Mouse (Mus musculus) forebrain, postnatal 0 days (tissue): Measurements from ENCODE around the gene Prph. TPM values are rescaled to one million over a fixed set of nuclear protein-coding genes. Genes with fewer than 3 reads are reported as not detected.

ENCODE experiments used
- ATAC-seq: fragments of 200-750 bp; cut with Nextera tagmentation; 2 replicates; pipeline ENCODE4 v1.8.0; 2017; ENCODE audit warnings: mild to moderate bottlenecking, moderate library complexity
- DNase-seq: peaks from one replicate; pipeline ENCODE4 v3.0.0-alpha.2; 2015
- H3K27ac ChIP-seq: fragments of 300-500 bp; sonication (generic); 2 replicates; pipeline ENCODE4 v1.5.1; 2014; ENCODE audit warnings: low read depth, mild to moderate bottlenecking, antibody characterized with exemption, low read length, moderate library complexity, mixed read lengths
- H3K27me3 ChIP-seq: fragments of 300-500 bp; sonication (generic); 2 replicates; pipeline ENCODE4 v1.6.1; 2014; ENCODE audit warnings: mild to moderate bottlenecking, low read length, mixed read lengths; ENCODE audit not compliant: insufficient read depth
- H3K36me3 ChIP-seq: fragments of 300-500 bp; sonication (generic); 2 replicates; pipeline ENCODE4 v1.6.1; 2014; ENCODE audit warnings: mild to moderate bottlenecking, moderate library complexity; ENCODE audit not compliant: insufficient read depth
- H3K4me1 ChIP-seq: fragments of 300-500 bp; sonication (generic); 2 replicates; pipeline ENCODE4 v1.6.1; 2014; ENCODE audit warnings: antibody characterized with exemption; ENCODE audit not compliant: insufficient read depth
- H3K4me2 ChIP-seq: fragments of 300-500 bp; sonication (generic); 2 replicates; pipeline ENCODE4 v1.6.1; 2014; ENCODE audit warnings: low read depth, mild to moderate bottlenecking, moderate library complexity
- H3K4me3 ChIP-seq: fragments of 300-500 bp; sonication (generic); 2 replicates; pipeline ENCODE4 v1.5.1; 2014; ENCODE audit warnings: low read depth, low read length, mixed read lengths
- H3K9ac ChIP-seq: fragments of 300-500 bp; sonication (generic); 2 replicates; pipeline ENCODE4 v1.6.1; 2014; ENCODE audit warnings: mild to moderate bottlenecking
- H3K9me3 ChIP-seq: fragments of 300-500 bp; sonication (generic); 2 replicates; pipeline ENCODE4 v1.6.1; 2016; ENCODE audit warnings: low read length
- CTCF ChIP-seq: sonication (generic); IDR thresholded peaks from 2 replicates; pipeline ENCODE4 v1.5.1; 2016; ENCODE audit warnings: antibody characterized with exemption, control low read depth, low read depth
- WGBS: fragments of 180-500 bp; shearing (Covaris S2); extraction: QIAGEN DNeasy Blood & Tissue Kit; methylation state at CpG from one replicate; pipeline ENCODE4 v1.1.7; 2014; 5-methylcytosine and 5-hydroxymethylcytosine counted together
- microRNA-seq, 2 experiments: library from miRNA; unstranded; fragments of <30 nt; microRNA quantifications; one replicate each; pipeline ENCODE4; 2016
- polyA plus RNA-seq: library from polyadenylated mRNA; unstranded; fragments of >200 nt; fragmentation: Nextera tagmentation; extraction: Ambion mirVana; gene quantifications from 2 replicates; pipeline ENCODE4 v1.2.1, GENCODE M21; 2015
- total RNA-seq: library from RNA; depleted of rRNA; stranded (reverse); fragments of >200 nt; gene quantifications from 2 replicates; pipeline ENCODE4 v1.2.3, GENCODE M21; 2014; rRNA removed

Prph gene
- total and polyA plus RNA-seq, 2 experiments from 2014 or later = 1.7 to 2.3 TPM

DNA sequence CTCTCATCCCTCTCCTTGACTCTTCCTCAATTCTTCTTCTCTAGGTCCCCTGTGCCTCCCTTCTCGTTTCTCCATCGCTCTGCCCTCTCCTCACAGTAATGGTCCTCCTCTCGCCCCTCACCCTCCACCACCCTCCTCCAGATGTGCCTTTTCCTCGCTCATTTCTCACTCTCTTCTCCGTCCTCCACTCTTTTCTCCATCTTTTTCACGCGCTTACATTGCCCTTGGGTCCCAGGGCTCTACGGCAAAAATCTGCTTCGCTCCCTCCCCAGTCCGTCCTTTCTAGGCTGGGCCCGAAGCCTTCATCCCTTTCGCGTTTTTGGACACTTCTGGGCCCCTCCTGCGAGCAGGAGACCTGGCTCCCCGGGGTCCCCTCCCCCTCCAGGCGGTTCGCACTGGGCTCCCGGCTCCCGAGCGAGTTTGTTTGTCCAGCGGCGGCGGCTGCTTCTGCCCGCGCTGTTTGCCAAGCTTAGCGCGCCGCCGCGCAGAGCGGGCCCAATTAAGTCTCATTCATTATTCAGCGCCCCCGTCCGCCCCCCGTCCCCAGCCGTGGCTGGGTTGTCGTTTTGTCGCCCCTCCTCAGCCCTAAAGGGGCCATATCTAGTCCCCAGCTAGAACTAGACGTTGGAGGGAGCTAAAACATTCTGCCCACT, 43.0 kb downstream of the Prph start:
- DNase-seq = peak; percentile 43
- no peak for TF ChIP-seq CTCF
- ATAC-seq = peak; percentile 12; the same call in 1 of the 2 replicates

DNA sequence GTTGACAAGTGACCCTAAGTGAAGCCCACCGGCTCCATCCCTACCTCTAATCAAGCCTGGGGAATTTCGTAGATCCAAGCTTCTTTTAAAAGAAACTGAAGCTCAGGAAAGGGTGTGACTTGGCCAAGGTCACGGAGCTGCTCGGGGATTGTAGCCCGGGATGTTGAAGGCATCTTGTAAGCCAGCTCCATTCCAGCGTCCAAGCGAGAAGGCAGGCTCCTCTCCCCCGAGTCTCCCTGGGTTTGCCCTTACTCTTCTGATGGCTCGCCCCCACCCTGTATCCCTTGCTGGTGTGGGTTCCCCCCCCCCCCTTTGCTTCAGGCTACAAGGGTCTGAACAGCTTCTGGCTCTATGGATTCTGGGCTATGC, 43.5 kb downstream of the Prph start:
- 5% methylated on average over 9 of the region's 9 CpGs for WGBS
- no peak overlapping the region; the same call in 1 of the 2 replicates for H3K9ac ChIP-seq
- no peak for TF ChIP-seq CTCF
- H3K4me1 ChIP-seq = 0 out of 2 replicates have a peak, but pooled peaks cover 15% of the 10 kb centered on the region
- no peak for DNase-seq
- ATAC-seq = no peak
- peak overlapping the region; percentile 74 for H3K4me2 ChIP-seq
- H3K4me3 ChIP-seq = peak overlapping the region; percentile 40
- no peaks in the 10 kb centered on the region for H3K36me3 ChIP-seq
- H3K27me3 ChIP-seq = peaks cover 47% of the 10 kb centered on the region
- H3K27ac ChIP-seq = no peak overlapping the region
- H3K9me3 ChIP-seq = no peaks in the 10 kb centered on the region

More for the DNA sequence above, 43.0 kb downstream of the Prph start:
- H3K4me3 ChIP-seq = peak overlapping the region; percentile 40
- no peaks in the 10 kb centered on the region for H3K36me3 ChIP-seq
- peak overlapping the region; percentile 74 for H3K4me2 ChIP-seq
- peaks cover 47% of the 10 kb centered on the region for H3K27me3 ChIP-seq
- 0 out of 2 replicates have a peak, but pooled peaks cover 15% of the 10 kb centered on the region for H3K4me1 ChIP-seq
- no peaks in the 10 kb centered on the region for H3K9me3 ChIP-seq
- no peak overlapping the region; the same call in 1 of the 2 replicates for H3K9ac ChIP-seq
- H3K27ac ChIP-seq = no peak overlapping the region
- under 1% methylated on average over 39 of the region's 39 CpGs for WGBS

- Histone ChIP-seq H3K4me3 (no peak overlapping the region), H3K4me2 (peak overlapping the region; percentile 17; the same call in 1 of the 2 replicates), H3K27me3 (peaks cover 43% of the 10 kb centered on the region), H3K9ac (no peak overlapping the region), H3K4me1 (0 out of 2 replicates have a peak, but pooled peaks cover 15% of the 10 kb centered on the region), H3K36me3 (no peaks in the 10 kb centered on the region), H3K27ac (no peak overlapping the region), H3K9me3 (no peaks in the 10 kb centered on the region)
- TF ChIP-seq CTCF = peak; percentile 89
- DNase-seq (peak; percentile 78), ATAC-seq (peak; percentile 58; the same call in 1 of the 2 replicates)
- WGBS = 4% methylated on average over 15 of the region's 15 CpGs
Observed at GRCm38 (mm10) chr15:99099139-99099556, 44.2 kb downstream of the Prph start.

DNA sequence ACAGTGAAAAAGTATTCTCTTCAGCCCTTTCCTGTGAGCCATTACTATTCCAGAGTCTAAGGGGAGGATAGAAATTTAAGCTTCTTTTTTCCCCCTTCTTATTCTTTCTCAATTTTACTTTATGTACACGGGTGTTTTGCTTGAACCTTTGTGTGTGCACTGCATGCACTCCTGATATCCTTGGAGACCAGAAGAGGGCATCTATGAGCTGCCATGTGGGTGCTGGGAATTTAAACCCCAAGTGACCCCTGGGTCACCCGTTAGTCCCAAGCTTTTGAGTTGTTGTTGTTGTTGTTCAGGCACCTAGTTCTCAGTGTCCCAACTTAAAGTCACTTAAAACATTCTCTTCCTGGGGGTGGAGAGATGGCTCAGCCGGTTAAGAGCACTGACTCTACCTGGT, 45.0 kb downstream of the Prph start:
- no peak overlapping the region for H3K4me2 ChIP-seq
- TF ChIP-seq CTCF = peak; percentile 9; the same call in 1 of the 2 replicates
- DNase-seq = no peak
- no peak for ATAC-seq
- H3K27me3 ChIP-seq = peaks cover 38% of the 10 kb centered on the region
- 0 out of 2 replicates have a peak, but pooled peaks cover 11% of the 10 kb centered on the region for H3K4me1 ChIP-seq
- H3K27ac ChIP-seq = no peak overlapping the region
- H3K36me3 ChIP-seq = no peaks in the 10 kb centered on the region
- no peak overlapping the region for H3K9ac ChIP-seq
- H3K9me3 ChIP-seq = no peaks in the 10 kb centered on the region
- no peak overlapping the region for H3K4me3 ChIP-seq
- 55% methylated on average over 3 of the region's 3 CpGs for WGBS

DNA sequence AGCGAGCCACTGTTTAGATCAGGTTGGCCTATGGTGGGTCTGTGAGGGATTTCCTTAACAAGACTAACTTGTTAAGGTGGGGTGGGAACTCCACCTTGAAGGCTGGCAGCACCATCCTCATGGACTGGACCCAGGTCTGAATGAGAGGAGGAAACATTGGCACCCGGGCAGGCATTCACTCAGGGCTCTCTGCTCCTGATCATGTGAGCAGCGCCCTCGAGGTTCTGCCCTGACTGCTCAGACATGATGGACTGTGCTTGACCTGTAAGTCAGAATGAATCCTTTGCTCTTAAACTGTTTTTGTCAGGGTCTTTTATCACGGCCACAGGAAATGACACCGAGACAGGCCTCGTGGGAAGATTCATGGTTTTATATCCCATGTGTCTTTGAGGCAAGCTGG, 50.3 kb downstream of the Prph start:
- ATAC-seq (no peak), DNase-seq (no peak)
- no peak overlapping the region for H3K4me2 ChIP-seq
- no peak overlapping the region for H3K9ac ChIP-seq
- H3K27me3 ChIP-seq = no peaks in the 10 kb centered on the region
- WGBS = 81% methylated on average over 7 of the region's 7 CpGs
- H3K4me1 ChIP-seq = no peaks in the 10 kb centered on the region
- TF ChIP-seq CTCF = no peak
- H3K36me3 ChIP-seq = no peaks in the 10 kb centered on the region
- H3K27ac ChIP-seq = no peak overlapping the region
- H3K4me3 ChIP-seq = no peak overlapping the region
- no peaks in the 10 kb centered on the region for H3K9me3 ChIP-seq

DNA sequence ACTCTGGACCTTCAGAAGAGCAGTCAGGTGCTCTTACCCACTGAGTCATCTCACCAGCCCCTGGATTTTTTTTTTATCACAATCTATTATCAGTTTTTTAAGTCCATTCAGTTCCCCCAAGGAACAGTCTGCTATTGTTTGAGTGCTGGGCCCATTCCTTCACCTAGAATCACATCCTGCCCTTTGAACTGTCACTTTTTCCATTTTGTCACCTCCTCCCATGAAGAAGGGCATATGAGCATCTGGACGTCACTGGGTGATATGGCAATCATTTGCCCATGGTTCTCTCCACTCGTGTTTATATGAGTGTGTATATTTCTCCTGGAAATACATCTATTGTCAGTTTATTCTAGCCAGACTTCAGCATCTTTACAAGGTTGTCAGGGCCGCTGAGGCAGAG, 52.9 kb downstream of the Prph start:
- Histone ChIP-seq H3K36me3 (no peaks in the 10 kb centered on the region), H3K4me1 (no peaks in the 10 kb centered on the region), H3K9me3 (no peaks in the 10 kb centered on the region), H3K9ac (no peak overlapping the region), H3K4me3 (no peak overlapping the region), H3K27me3 (no peaks in the 10 kb centered on the region), H3K27ac (no peak overlapping the region), H3K4me2 (no peak overlapping the region)
- TF ChIP-seq CTCF = no peak
- 86% methylated on average over 3 of the region's 3 CpGs for WGBS
- DNase-seq (no peak), ATAC-seq (no peak)

Small RNA genes within 50 kb of the gene (microRNA-seq; reads per million reads assigned to microRNA genes)
- 0.37 to 0.77 reads per million in 2 experiments for gene Mir6960

Other genes with a start within 250 kb of the Prph start
- gene Ddn, start 245.7 kb upstream of the Prph start, total RNA-seq = 36.3 and 49.6 TPM in 2 replicates
- 2.2 TPM in 2 replicates for gene Ddn, start 245.7 kb upstream of the Prph start, polyA plus RNA-seq
- gene Prkag1, start 223.7 kb upstream of the Prph start, total RNA-seq = 46.5 and 48.3 TPM in 2 replicates
- 55.0 and 58.4 TPM in 2 replicates for gene Prkag1, start 223.7 kb upstream of the Prph start, polyA plus RNA-seq
- 22.7 and 25.8 TPM in 2 replicates for gene Kmt2d, start 184.0 kb upstream of the Prph start, total RNA-seq
- gene Kmt2d, start 184.0 kb upstream of the Prph start, polyA plus RNA-seq = 2.9 and 6.2 TPM in 2 replicates
- 16.5 and 20.7 TPM in 2 replicates for gene Rhebl1, start 160.6 kb upstream of the Prph start, total RNA-seq
- 34.1 and 37.5 TPM in 2 replicates for gene Rhebl1, start 160.6 kb upstream of the Prph start, polyA plus RNA-seq
- gene Dhh, start 156.6 kb upstream of the Prph start, total RNA-seq = 0.15 and 0.76 TPM in 2 replicates
- 0.25 and 0.58 TPM in 2 replicates for gene Dhh, start 156.6 kb upstream of the Prph start, polyA plus RNA-seq
- 44.1 and 59.3 TPM in 2 replicates for gene Lmbr1l, start 136.9 kb upstream of the Prph start, total RNA-seq
- gene Lmbr1l, start 136.9 kb upstream of the Prph start, polyA plus RNA-seq = 20.1 and 22.4 TPM in 2 replicates
- gene Tuba1b, start 120.6 kb upstream of the Prph start, total RNA-seq = 1,927 and 1,958 TPM in 2 replicates
- gene Tuba1b, start 120.6 kb upstream of the Prph start, polyA plus RNA-seq = 1,265 and 1,341 TPM in 2 replicates
- gene Gm49450, start 101.6 kb upstream of the Prph start, total RNA-seq = 1,610 and 2,499 TPM in 2 replicates
- gene Gm49450, start 101.6 kb upstream of the Prph start, polyA plus RNA-seq = not detected in 2 replicates
- gene Tuba1a, start 101.5 kb upstream of the Prph start, total RNA-seq = 18,820 and 21,160 TPM in 2 replicates
- 18,258 and 23,279 TPM in 2 replicates for gene Tuba1a, start 101.5 kb upstream of the Prph start, polyA plus RNA-seq
- gene Tuba1c, start 25.3 kb upstream of the Prph start, total RNA-seq = 22.1 and 24.9 TPM in 2 replicates
- gene Tuba1c, start 25.3 kb upstream of the Prph start, polyA plus RNA-seq = 16.4 and 18.8 TPM in 2 replicates
- 1.5 and 3.9 TPM in 2 replicates for gene Troap, start 19.4 kb downstream of the Prph start, total RNA-seq
- gene Troap, start 19.4 kb downstream of the Prph start, polyA plus RNA-seq = 2.7 and 3.1 TPM in 2 replicates
- gene C1ql4, start 32.6 kb downstream of the Prph start, total RNA-seq = 0.23 and 0.48 TPM in 2 replicates
- gene C1ql4, start 32.6 kb downstream of the Prph start, polyA plus RNA-seq = 0.40 TPM in 1 of 2 replicates, not detected in the other
- gene Dnajc22, start 38.0 kb downstream of the Prph start, total RNA-seq = 0.38 and 0.71 TPM in 2 replicates
- 0.15 and 0.51 TPM in 2 replicates for gene Dnajc22, start 38.0 kb downstream of the Prph start, polyA plus RNA-seq
- gene Spats2, start 70.7 kb downstream of the Prph start, total RNA-seq = 28.9 and 29.6 TPM in 2 replicates
- 21.8 and 24.4 TPM in 2 replicates for gene Spats2, start 70.7 kb downstream of the Prph start, polyA plus RNA-seq
- 22.9 and 435 TPM in 2 replicates for gene Kcnh3, start 169.7 kb downstream of the Prph start, total RNA-seq
- 7.7 and 8.2 TPM in 2 replicates for gene Kcnh3, start 169.7 kb downstream of the Prph start, polyA plus RNA-seq
- 231 and 250 TPM in 2 replicates for gene Mcrs1, start 196.8 kb downstream of the Prph start, total RNA-seq
- gene Mcrs1, start 196.8 kb downstream of the Prph start, polyA plus RNA-seq = 242 and 258 TPM in 2 replicates
- gene Prpf40b, start 239.9 kb downstream of the Prph start, total RNA-seq = 110 and 116 TPM in 2 replicates
- gene Prpf40b, start 239.9 kb downstream of the Prph start, polyA plus RNA-seq = 69.1 and 89.7 TPM in 2 replicates
- gene Fam186b, start 240.7 kb downstream of the Prph start, total RNA-seq = 0.52 and 1.5 TPM in 2 replicates
- gene Fam186b, start 240.7 kb downstream of the Prph start, polyA plus RNA-seq = 0.58 and 0.85 TPM in 2 replicates